Mouse (Mus musculus): ENCODE results near the gene Dapk1.
A peak's percentile ranks its signal among the peaks of the same experiment; 100 is the strongest.

Dapk1 gene

GRCm38 (mm10) chr13:60695186-60695980, 93.6 kb downstream of the Dapk1 start:
- no peak for DNase-seq (ENCODE audit: low spot score)

- no peak for DNase-seq (ENCODE audit: low spot score)
Measured at GRCm38 (mm10) chr13:60696323-60696722, 94.6 kb downstream of the Dapk1 start.

GRCm38 (mm10) chr13:60696741-60697140, 95.0 kb downstream of the Dapk1 start:
- DNase-seq (ENCODE audit: low spot score) = no peak

GRCm38 (mm10) chr13:60698021-60698420, 96.3 kb downstream of the Dapk1 start:
- DNase-seq (ENCODE audit: low spot score) = no peak

GRCm38 (mm10) chr13:60701671-60702171, 100.0 kb downstream of the Dapk1 start:
- DNase-seq (ENCODE audit: low spot score) = peak; percentile 89

- peak; percentile 86 for DNase-seq (ENCODE audit: low spot score)
Measured at GRCm38 (mm10) chr13:60707541-60708468, 106.1 kb downstream of the Dapk1 start.

- peak; percentile 61 for DNase-seq (ENCODE audit: low spot score)
Measured at GRCm38 (mm10) chr13:60709136-60709535, 107.4 kb downstream of the Dapk1 start.

- DNase-seq (ENCODE audit: low spot score) = no peak
Measured at GRCm38 (mm10) chr13:60710963-60711362, 109.2 kb downstream of the Dapk1 start.

GRCm38 (mm10) chr13:60713537-60713936, 111.8 kb downstream of the Dapk1 start:
- no peak for DNase-seq (ENCODE audit: low spot score)

- DNase-seq (ENCODE audit: low spot score) = no peak
Measured at GRCm38 (mm10) chr13:60716107-60716506, 114.4 kb downstream of the Dapk1 start.

GRCm38 (mm10) chr13:60717421-60717820, 115.7 kb downstream of the Dapk1 start:
- no peak for DNase-seq (ENCODE audit: low spot score)

GRCm38 (mm10) chr13:60719581-60719980, 117.8 kb downstream of the Dapk1 start:
- no peak for DNase-seq (ENCODE audit: low spot score)

- DNase-seq (ENCODE audit: low spot score) = no peak
Measured at GRCm38 (mm10) chr13:60722763-60723162, 121.0 kb downstream of the Dapk1 start.

- no peak for DNase-seq (ENCODE audit: low spot score)
Measured at GRCm38 (mm10) chr13:60728276-60729054, 126.7 kb downstream of the Dapk1 start.

- no peak for DNase-seq (ENCODE audit: low spot score)
Measured at GRCm38 (mm10) chr13:60729055-60729402, 127.3 kb downstream of the Dapk1 start.

GRCm38 (mm10) chr13:60730587-60730986, 128.8 kb downstream of the Dapk1 start:
- no peak for DNase-seq (ENCODE audit: low spot score)

GRCm38 (mm10) chr13:60731001-60731400, 129.3 kb downstream of the Dapk1 start:
- DNase-seq (ENCODE audit: low spot score) = peak; percentile 28

- no peak for DNase-seq (ENCODE audit: low spot score)
Measured at GRCm38 (mm10) chr13:60735306-60735705, 133.6 kb downstream of the Dapk1 start.

- peak; percentile 15 for DNase-seq (ENCODE audit: low spot score)
Measured at GRCm38 (mm10) chr13:60736421-60737105, 134.8 kb downstream of the Dapk1 start.

GRCm38 (mm10) chr13:60737632-60738324, 136.0 kb downstream of the Dapk1 start:
- DNase-seq (ENCODE audit: low spot score) = peak; percentile 65

- peak; percentile 90 for DNase-seq (ENCODE audit: low spot score)
Measured at GRCm38 (mm10) chr13:60738429-60738828, 136.7 kb downstream of the Dapk1 start.
